Mouse (Mus musculus) midbrain, embryonic 10.5 days (tissue): Measurements from ENCODE around the gene Gm28230. TPM values are rescaled to one million over a fixed set of nuclear protein-coding genes. Genes with fewer than 3 reads are reported as not detected.

Experiments used
- DNase-seq: peaks from one replicate; pipeline ENCODE4 v3.0.0-alpha.2; 2017; ENCODE audit warnings: low spot score
- H3K27ac ChIP-seq: fragments of 300-500 bp; sonication (generic); replicated peaks from 2 replicates; pipeline ENCODE4 v1.5.1; 2016; ENCODE audit warnings: mild to moderate bottlenecking
- H3K27me3 ChIP-seq: fragments of 300-500 bp; sonication (generic); 2 replicates; pipeline ENCODE4 v1.6.1; 2016; ENCODE audit warnings: low read depth, mild to moderate bottlenecking; ENCODE audit not compliant: poor library complexity, severe bottlenecking
- H3K36me3 ChIP-seq: fragments of 300-500 bp; sonication (generic); 2 replicates; pipeline ENCODE4 v1.6.1; 2016; ENCODE audit warnings: mild to moderate bottlenecking, moderate library complexity
- H3K4me1 ChIP-seq: fragments of 300-500 bp; sonication (generic); 2 replicates; pipeline ENCODE4 v1.6.1; 2016
- H3K4me3 ChIP-seq: fragments of 300-500 bp; sonication (generic); 2 replicates; pipeline ENCODE4 v1.5.1; 2016; ENCODE audit warnings: mild to moderate bottlenecking, moderate library complexity
- H3K9me3 ChIP-seq: fragments of 300-500 bp; sonication (generic); replicated peaks from 2 replicates; pipeline ENCODE4 v1.6.1; 2016; ENCODE audit warnings: mild to moderate bottlenecking
- WGBS: fragments of 180-500 bp; shearing (Covaris S2); methylation state at CpG from one replicate; pipeline ENCODE4 v1.1.7; 2016; 5-methylcytosine and 5-hydroxymethylcytosine counted together
- polyA plus RNA-seq: library from polyadenylated mRNA; unstranded; fragments of >200 nt; fragmentation: Nextera tagmentation; extraction: Ambion mirVana; gene quantifications from 2 replicates; pipeline ENCODE4 v1.2.1, GENCODE M21; 2016

The Gm28230 gene
- polyA plus RNA-seq, 1 experiment from 2014 or later = not detected

DNA sequence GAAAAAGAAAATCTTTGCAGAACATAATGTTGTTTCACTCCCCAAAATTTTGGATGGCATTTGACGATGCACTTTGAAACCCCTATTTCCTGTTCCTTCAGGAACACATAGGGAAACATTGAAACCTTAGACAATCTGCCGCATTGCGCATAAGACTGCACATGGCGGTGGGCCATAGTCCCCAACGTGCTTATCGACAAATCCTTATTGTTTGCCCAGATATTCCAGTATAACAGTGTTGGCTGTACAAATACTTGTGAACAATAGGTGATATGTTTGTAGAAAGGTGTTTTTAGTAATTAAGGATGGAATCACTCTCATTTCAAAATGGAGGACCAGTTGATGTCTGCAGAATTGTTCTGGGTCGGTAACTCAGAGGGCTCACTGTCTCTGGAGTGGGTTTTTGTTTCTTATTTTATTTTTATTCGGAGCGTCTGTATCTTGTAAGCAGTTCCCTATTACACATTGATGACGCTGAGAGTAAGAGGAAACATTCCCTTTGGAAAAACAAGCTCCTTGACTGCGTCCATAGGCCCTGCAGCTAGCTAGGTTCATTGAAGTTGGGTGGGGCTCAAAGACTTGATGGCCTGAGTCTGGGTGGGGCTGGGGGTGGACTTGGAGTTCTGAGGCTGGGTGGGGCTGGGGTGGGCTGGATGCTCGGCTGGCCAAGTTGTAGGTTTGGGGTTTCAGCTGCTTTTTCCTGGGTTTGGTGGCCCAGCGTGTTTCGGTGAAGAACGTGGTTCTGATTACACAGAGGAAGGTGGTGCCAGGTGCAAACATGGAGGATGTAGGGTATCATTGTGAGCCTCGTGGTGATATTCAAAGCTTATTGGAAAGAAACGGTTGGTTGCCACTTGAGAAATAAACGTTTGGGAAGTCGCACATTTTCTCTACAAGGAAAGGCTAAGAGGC lies 13.0 kb upstream of the Gm28230 start:
- no peaks in the 10 kb centered on the region for H3K9me3 ChIP-seq
- no peak for DNase-seq
- no peak overlapping the region for H3K27ac ChIP-seq
- WGBS = 4% methylated on average over 19 of the region's 19 CpGs
- peaks cover 11% of the 10 kb centered on the region for H3K4me1 ChIP-seq
- H3K4me3 ChIP-seq = no peak overlapping the region
- peaks cover 100% of the 10 kb centered on the region for H3K27me3 ChIP-seq
- no peaks in the 10 kb centered on the region for H3K36me3 ChIP-seq

DNA sequence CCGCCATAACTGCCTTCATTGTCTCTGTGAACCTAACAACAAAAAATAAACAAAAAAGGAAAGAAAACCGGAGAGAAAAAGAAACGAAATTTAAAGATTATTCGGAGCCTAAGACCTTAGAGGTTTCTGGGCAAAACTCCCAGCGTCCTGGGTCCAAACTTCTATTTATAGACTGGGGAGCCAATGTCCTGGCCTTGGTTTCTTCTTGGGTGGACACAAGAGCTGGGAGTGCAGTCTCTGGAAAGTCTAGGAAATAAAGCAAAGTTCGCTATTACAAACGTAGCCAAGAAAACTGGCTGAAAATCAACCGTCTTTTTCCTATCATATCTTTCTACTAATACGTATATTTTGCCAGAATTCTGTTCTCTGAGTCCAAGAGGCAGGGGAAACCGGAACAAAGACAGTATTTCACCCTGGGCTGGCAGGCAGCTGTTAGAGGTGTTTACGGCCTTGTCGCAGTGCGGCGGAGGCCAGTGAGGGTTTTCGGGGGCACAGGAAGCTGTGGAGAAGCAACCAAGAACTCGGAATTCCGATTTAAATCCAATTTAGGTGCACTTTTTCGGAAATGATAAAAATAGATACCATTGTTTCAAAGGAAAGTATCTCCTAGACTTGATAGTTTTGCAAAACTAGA lies 12.3 kb upstream of the Gm28230 start:
- H3K4me3 ChIP-seq = no peak overlapping the region
- no peak for DNase-seq
- no peaks in the 10 kb centered on the region for H3K9me3 ChIP-seq
- WGBS = 4% methylated on average over 18 of the region's 18 CpGs
- H3K36me3 ChIP-seq = no peaks in the 10 kb centered on the region
- H3K27ac ChIP-seq = no peak overlapping the region
- H3K27me3 ChIP-seq = peaks cover 100% of the 10 kb centered on the region
- H3K4me1 ChIP-seq = peaks cover 11% of the 10 kb centered on the region

DNA sequence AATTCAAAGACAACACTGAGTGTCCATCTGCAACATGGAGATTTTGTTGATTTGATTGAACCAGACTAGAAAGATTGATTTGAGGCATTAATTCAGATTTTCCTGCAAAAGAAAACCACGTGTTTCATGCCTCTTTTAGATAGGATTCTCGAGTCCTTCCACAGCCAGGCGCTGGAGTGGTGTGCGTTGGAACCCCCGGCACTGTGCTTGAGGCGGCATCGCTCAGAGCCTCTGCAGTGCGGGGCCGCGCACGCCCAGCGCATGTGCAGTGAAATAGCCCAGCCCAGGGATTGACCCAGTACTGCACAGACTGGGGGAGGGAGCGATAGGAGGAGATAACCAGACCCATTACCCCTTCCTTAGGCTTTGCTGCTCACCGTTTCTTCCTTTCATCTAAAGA lies 11.6 kb upstream of the Gm28230 start:
- no peaks in the 10 kb centered on the region for H3K36me3 ChIP-seq
- WGBS = under 1% methylated on average over 14 of the region's 14 CpGs
- no peaks in the 10 kb centered on the region for H3K9me3 ChIP-seq
- H3K4me1 ChIP-seq = peaks cover 11% of the 10 kb centered on the region
- no peak overlapping the region for H3K4me3 ChIP-seq
- H3K27ac ChIP-seq = no peak overlapping the region
- H3K27me3 ChIP-seq = peaks cover 100% of the 10 kb centered on the region
- no peak for DNase-seq

DNA sequence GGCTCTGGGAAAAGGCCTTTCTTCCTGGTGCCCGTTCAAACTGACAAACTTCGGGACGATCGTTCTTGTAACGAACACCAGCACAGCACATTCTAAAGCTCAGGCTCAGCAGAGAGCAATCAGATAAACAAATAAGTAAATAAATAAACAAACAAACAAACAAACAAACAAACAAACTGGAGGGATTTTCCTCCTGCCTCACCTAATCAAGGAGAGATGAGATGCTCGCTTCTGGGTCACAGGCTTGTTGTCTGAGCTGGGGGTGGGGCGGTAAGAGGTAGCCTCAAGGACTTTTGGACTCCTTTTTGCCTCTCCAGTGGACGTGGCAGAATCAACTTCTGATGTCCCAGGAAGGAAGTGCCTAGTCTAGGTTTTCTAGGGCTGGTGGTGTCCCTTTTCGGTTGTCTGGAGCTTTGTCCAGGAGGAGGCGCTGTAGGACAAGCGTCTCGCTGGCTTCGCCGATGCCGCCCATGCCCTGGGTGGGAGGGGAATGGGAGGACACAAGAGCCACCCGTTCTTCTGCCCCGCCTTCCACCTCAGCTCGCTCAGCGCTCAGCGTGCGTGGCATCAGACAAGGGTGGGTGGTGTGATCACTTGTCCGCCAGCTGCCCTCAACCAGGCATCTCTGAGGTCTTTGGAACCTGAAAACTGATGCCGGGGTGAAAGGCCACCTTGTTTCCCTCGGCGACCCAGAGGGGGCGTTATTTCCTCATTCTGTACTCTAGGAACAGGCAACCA lies 10.9 kb upstream of the Gm28230 start:
- no peak overlapping the region for H3K27ac ChIP-seq
- WGBS = 3% methylated on average over 26 of the region's 26 CpGs
- DNase-seq = peak; percentile 90
- H3K4me1 ChIP-seq = peaks cover 11% of the 10 kb centered on the region
- H3K36me3 ChIP-seq = no peaks in the 10 kb centered on the region
- no peaks in the 10 kb centered on the region for H3K9me3 ChIP-seq
- peaks cover 100% of the 10 kb centered on the region for H3K27me3 ChIP-seq
- peak overlapping the region; percentile 41 for H3K4me3 ChIP-seq

DNA sequence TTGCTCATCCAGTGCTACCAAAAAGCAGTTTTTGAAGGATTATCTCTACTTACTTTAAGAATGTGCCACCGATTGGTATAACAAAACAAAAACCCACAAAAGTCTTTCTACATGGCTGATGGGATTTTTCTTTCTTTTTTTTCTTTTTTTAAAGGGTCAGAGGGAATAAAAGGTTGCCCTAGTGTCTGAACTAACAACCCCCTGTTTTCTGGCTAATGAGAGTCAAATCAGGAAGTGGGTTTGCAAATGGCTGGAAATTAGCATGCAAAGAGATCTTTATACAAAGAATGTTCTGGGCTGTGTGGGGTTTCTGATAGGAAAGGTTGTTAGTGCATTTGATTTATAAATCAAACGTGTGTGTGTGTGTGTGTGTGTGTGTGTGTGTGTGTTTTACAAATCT lies 6.1 kb upstream of the Gm28230 start:
- Histone ChIP-seq H3K9me3 (no peaks in the 10 kb centered on the region), H3K4me1 (peaks cover 5% of the 10 kb centered on the region; the same call in 1 of the 2 replicates), H3K27me3 (peaks cover 100% of the 10 kb centered on the region), H3K27ac (no peak overlapping the region), H3K4me3 (no peak overlapping the region), H3K36me3 (no peaks in the 10 kb centered on the region)
- no peak for DNase-seq
- WGBS = 5% methylated on average over 2 of the region's 2 CpGs

DNA sequence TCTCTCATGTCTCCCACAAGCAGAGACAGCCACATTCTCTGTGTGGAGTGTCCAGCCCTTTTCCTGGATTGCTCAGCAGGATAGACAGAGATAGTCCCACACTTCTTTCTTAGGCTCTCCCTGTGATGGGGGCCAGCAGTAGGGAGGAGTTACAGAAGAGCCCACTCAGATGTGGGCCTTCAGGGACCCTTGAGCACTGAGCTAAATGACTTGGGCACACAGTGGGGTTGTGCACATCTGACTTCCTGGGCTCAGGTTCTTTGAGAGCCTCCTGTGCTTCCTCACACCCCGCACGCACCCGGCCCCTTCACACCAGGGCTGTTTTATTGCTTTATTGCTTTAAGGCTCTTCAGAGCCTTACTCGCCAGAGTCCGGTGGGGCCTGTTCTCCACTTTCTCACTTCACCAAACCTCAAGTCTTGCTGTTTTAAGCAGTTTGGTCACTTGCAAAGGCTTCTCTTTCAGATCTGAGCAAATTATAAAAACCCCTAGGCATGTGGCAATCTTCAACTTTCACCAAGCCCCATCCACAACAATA lies 5.5 kb upstream of the Gm28230 start:
- peak; percentile 14 for DNase-seq
- Histone ChIP-seq H3K27ac (no peak overlapping the region), H3K9me3 (no peaks in the 10 kb centered on the region), H3K36me3 (no peaks in the 10 kb centered on the region), H3K4me3 (no peak overlapping the region), H3K27me3 (peaks cover 100% of the 10 kb centered on the region), H3K4me1 (peaks cover under 1% of the 10 kb centered on the region; the same call in 1 of the 2 replicates)
- 2% methylated on average over 5 of the region's 5 CpGs for WGBS

DNA sequence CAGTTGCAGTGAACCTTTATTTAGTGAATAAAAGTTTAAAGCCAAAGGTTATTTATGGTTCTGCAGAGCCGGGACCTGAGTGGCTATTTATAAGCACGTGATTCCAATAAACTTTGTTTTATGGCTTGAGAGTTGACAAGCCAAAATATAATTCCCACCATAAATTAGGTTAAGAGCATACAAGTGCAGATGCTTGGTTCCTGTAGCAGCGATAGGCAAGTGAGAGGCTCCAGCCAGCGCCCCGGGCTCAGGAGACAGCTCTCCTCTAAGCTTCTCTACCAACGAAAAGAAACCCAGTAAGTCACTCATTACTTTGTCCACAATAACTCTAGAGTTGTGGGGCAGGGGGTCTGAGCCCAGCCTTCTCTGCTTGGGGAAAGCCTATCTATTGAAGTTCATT lies 4.6 kb upstream of the Gm28230 start:
- Histone ChIP-seq H3K36me3 (no peaks in the 10 kb centered on the region), H3K9me3 (no peaks in the 10 kb centered on the region), H3K4me1 (no peaks in the 10 kb centered on the region), H3K4me3 (no peak overlapping the region), H3K27ac (no peak overlapping the region), H3K27me3 (peaks cover 100% of the 10 kb centered on the region)
- WGBS = 6% methylated on average over 6 of the region's 6 CpGs
- DNase-seq = peak; percentile 25

DNA sequence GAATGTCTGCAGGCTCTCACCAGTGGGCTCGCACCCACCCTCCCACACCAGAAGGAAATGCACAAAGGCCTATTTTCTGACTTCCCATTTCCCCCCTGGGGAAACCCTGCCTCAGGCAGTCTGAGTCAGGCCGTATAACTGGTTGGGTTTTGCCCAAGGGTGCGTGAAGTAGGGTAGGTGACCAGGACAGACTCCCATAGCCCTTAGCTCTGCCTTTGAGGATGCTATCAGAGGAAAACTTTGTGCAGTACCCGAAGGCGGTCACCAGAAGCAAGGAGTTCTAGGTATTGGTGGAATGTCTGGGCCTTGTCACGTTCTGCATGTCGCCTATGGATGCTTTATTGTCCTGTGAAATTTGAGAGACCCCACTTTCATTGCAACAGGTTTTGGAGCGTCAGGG lies 3.6 kb upstream of the Gm28230 start:
- no peak for DNase-seq
- H3K36me3 ChIP-seq = no peaks in the 10 kb centered on the region
- peaks cover 100% of the 10 kb centered on the region for H3K27me3 ChIP-seq
- peaks cover 9% of the 10 kb centered on the region for H3K4me1 ChIP-seq
- no peak overlapping the region for H3K27ac ChIP-seq
- H3K9me3 ChIP-seq = no peaks in the 10 kb centered on the region
- WGBS = 2% methylated on average over 8 of the region's 8 CpGs
- H3K4me3 ChIP-seq = no peak overlapping the region

DNA sequence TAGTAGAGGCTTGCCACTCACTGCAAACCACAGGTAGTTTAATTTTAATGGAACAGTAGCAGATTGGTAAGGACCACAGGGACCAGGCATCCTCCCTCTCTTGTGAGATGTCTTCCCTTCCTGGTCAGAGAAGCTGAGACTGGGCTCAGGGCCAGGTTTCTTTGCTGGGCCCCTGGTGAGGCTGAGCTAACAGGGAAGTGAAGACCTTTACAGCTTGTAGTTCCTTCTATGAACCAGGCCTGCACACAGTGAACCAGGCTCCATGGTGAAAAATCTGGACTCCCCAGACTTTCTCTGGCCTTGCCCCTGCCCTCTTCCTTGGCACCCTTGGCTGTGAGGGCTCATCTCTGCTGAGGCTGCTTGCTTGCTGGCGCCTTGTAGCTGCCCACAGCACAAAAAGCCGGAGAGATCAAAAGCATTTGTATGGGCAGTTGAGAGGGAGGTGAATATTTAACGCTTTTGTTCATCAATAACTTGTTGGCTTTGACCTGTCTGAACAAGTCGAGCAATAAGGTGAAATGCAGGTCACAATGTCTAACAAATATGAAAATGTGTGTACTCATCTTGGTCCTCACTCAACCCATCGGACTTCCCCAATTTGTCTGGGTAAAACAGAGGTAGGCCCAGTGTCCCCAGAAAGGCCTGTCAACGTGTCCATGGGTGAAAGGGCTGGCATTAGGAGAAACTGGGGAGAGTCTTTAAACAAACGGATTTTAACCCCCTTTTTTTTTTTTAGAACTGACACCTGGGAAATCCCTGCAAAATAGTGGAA lies 2.1 kb upstream of the Gm28230 start:
- no peaks in the 10 kb centered on the region for H3K36me3 ChIP-seq
- H3K4me3 ChIP-seq = no peak overlapping the region
- H3K27ac ChIP-seq = no peak overlapping the region
- WGBS = 5% methylated on average over 7 of the region's 7 CpGs
- H3K9me3 ChIP-seq = no peaks in the 10 kb centered on the region
- DNase-seq = peak; percentile 28
- peaks cover 9% of the 10 kb centered on the region for H3K4me1 ChIP-seq
- H3K27me3 ChIP-seq = peaks cover 100% of the 10 kb centered on the region

DNA sequence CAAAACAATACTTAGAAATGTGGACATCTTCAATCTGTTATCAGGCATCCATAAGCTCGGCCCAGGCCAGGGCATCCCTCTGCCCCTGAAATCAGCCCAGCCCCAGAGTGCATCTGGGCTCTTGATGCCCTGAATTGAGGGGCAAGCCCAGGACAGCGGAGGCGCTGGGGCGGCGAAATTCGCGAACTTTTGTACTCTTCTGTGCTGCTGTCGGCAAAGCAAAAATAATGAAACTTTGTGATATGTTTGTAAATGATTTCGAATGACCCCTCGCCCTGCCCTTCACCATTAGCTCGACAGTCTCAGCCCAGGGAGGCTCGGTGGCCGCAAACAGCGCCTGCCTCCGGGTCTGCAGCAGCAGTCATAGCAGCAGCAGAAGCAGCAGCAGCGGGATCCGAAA lies 1.4 kb upstream of the Gm28230 start:
- 1% methylated on average over 17 of the region's 17 CpGs for WGBS
- Histone ChIP-seq H3K9me3 (no peaks in the 10 kb centered on the region), H3K4me1 (peaks cover 9% of the 10 kb centered on the region), H3K27me3 (peaks cover 100% of the 10 kb centered on the region), H3K36me3 (no peaks in the 10 kb centered on the region), H3K4me3 (no peak overlapping the region), H3K27ac (no peak overlapping the region)
- peak; percentile 52 for DNase-seq

DNA sequence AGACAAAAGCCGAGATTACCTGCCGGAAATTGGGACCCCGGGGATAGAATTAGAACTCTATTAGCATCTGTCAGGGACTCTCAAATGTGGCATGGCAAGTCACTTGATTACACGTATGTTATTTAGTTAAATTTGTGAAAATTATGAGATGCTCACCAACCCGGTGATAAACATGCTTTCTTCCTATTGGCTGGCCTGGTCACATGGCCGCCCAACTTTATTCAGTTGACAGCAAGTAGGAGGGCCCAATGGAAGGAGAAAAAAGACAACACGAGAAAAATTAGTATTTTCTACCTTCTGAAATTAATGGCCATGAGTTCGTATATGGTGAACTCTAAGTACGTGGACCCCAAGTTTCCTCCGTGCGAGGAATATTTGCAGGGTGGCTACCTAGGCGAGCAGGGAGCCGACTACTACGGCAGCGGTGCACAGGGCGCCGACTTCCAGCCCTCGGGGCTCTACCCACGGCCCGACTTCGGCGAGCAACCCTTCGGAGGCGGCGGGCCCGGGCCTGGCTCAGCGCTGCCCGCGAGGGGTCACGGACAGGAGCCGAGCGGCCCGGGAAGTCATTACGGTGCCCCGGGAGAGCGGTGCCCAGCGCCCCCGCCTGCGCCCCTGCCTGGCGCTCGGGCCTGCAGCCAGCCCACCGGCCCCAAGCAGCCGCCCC lies 578 bp downstream of the Gm28230 start:
- Histone ChIP-seq H3K9me3 (no peaks in the 10 kb centered on the region), H3K4me3 (peak overlapping the region; percentile 37), H3K36me3 (no peaks in the 10 kb centered on the region), H3K27me3 (peaks cover 100% of the 10 kb centered on the region), H3K27ac (no peak overlapping the region), H3K4me1 (peaks cover 9% of the 10 kb centered on the region)
- under 1% methylated on average over 42 of the region's 43 CpGs for WGBS
- no peak for DNase-seq
